Mouse (Mus musculus) frontal cortex, postnatal 14 days (tissue): Measurements from ENCODE around the gene Carhsp1.

ENCODE experiments used
- DNase-seq, 2 experiments: peaks; one replicate each; pipeline ENCODE4 v3.0.0; 2022; ENCODE audit warnings: low spot score in 2 of 2

The Carhsp1 gene

GRCm38 (mm10) chr16:8639466-8640191 lies 32.3 kb downstream of the Carhsp1 start:
- no peak for DNase-seq

DNA sequence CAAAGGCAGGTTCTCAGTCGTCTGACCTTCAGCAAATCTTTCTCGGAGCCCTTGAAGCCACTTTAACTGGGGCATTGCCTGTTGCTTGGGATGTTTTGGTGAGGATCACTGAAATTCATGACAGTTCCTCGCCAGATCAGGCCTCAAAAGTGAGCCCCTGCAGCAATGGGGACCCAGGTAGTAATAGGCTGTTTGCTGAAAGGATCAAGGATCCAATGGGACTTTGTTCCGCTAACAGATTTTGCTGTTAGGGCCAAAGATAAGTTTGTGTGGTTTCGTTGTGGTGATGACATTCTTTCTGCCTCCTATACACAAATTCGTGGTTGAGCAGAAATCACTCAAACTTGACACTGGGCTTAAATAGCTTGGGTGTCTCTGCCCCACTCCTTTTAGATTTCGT lies 33.8 kb downstream of the Carhsp1 start:
- no peak for DNase-seq

DNA sequence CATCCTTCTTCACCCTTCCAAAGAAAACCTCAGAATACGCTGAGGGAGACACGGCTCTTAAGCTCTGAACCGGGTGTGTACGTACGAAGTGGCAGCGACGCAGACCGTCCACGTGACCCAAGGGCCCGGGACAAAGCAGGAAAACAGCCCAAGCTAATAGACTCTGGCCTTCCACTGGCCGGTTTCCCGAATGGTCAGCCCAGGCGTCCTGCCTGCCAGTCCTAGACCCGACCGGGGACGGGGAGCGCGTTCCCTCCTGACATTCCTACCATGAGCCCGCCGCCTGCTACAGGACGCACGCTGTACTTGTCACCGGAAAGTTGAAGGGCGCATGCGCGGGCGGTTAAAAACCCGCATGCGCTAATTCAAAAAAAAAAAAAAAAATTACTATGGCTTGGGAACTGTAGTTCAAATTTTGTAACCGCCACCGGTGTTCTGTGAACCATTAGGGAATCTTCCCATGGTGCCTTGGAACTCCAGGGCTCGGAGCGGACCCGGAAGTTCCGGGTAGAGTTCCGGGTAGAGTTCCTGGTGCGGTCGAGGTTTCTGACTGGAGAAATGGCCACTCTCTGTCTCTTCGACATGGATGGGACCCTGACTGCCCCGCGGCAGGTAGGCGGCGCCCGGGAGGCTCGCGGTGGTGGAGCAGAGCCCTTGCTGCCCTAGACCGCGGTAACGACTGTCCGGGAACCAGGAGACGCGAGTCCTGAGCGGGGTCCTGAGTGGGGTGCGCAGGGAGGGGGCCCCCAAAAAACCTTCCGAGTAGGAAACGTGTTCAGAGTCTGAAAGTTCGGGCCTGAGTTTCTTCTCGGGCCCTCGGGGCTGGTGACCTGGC lies 34.5 kb downstream of the Carhsp1 start, which contains the start of the genes Pmm2 and Tmem186:
Gene Pmm2 (plus strand): TSS at position 458 of the 835 bp plus-strand sequence.
Gene Tmem186 (minus strand): TSS at position 496 of the 835 bp plus-strand sequence.
- peak; percentile 79 to 83 for DNase-seq

DNA sequence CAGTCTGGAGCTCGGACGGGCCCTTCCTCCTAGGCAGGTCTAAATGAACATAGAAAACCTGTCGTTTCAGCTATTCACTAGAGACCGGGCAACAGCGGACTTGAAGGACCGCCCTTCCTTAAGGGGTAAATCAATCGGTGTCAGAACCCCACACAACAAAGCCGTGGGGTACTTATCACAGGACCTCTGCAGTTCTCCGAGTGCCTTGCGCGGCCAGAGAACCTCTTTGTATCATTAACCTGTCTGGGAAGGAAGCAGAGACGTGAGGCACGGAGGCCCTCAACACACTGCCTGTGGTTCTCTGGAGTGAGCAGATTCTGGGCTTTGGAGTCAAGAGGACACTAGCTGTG lies 35.1 kb downstream of the Carhsp1 start:
- DNase-seq: no peak

GRCm38 (mm10) chr16:8631428-8631827 lies 40.5 kb downstream of the Carhsp1 start:
- no peak for DNase-seq

- no peak for DNase-seq
Measured at GRCm38 (mm10) chr16:8630419-8630818, 41.5 kb downstream of the Carhsp1 start.

DNA sequence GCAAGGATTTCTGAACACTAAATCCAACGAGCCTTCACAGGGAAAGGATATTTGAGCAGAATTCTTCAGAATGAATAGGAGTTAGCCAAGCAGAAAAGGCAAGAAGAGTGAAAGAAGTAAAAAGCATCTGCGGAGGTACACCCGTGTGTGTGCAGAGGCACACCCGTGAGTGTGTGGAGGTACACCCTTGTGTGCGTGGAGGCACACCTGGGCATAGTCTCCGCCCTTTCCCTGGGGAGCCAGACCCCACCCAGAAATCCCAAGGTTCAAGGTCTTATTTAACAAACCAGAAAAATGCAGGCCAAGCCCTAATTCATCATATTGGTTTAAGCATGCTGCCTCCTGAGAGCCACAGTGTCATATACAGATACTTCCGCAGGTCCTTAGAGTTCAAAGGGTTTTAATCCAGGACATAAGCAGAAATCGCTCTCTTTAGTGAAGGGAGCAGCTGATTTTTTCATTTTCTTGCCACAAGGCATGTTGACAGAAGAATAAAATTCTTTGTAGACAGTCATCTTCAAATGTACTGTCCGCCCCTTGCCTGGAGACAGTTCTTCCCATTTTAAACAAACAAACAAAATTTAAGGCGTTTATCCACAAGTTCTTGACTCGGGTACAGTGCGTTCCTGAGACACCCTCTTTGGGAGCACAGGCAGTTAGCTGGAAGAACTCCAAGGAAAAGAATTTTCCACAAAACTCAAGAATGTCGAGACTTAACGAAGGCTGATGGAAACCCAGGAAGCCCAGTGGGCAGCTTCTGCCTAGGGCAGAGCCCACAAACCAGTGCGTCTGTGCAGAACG lies 51.4 kb downstream of the Carhsp1 start:
- DNase-seq: no peak

- DNase-seq: no peak
Measured at GRCm38 (mm10) chr16:8619659-8620314, 52.2 kb downstream of the Carhsp1 start.

DNA sequence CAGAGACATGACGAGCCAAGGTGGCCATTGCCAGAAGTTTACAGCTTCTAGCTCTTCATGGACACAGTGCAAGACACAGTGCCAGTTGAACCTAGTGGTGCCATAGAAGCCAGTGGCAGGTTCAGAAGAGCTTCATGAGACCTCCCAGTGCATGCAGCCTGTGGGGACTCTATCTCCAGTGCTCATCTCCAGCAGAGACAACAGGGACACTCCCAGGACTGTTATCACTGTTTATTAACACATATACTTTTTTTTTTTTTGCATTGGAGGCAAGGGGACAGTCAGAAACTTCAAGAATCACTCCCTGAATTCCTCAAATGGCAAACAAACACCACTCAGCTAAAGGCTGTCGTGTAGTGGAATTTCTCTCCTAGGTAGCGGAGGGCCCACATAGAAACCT lies 58.5 kb downstream of the Carhsp1 start:
- DNase-seq: no peak

GRCm38 (mm10) chr16:8613039-8613438 lies 58.9 kb downstream of the Carhsp1 start:
- DNase-seq: no peak

GRCm38 (mm10) chr16:8612214-8613005 lies 59.5 kb downstream of the Carhsp1 start:
- DNase-seq: no peak

- DNase-seq: no peak
Measured at GRCm38 (mm10) chr16:8610397-8610796, 61.6 kb downstream of the Carhsp1 start.
